Mouse (Mus musculus) neural tube, embryonic 11.5 days (tissue): ENCODE measurements around the gene Sept6. TPM values are rescaled to one million over a fixed set of nuclear protein-coding genes. Genes with fewer than 3 reads are reported as not detected.

ENCODE experiments used
- ATAC-seq: fragments of 200-750 bp; cut with Nextera tagmentation; 2 replicates; pipeline ENCODE4 v1.8.0; 2017; ENCODE audit warnings: moderate number of reproducible peaks, mild to moderate bottlenecking, moderate TSS enrichment, moderate library complexity; ENCODE audit not compliant: insufficient read depth, low FRiP score, low TSS enrichment
- DNase-seq: peaks from one replicate; pipeline ENCODE4 v3.0.0-alpha.2; 2015; ENCODE audit warnings: low spot score
- H3K27ac ChIP-seq: fragments of 300-500 bp; sonication (generic); 2 replicates; pipeline ENCODE4 v1.5.1; 2014; ENCODE audit warnings: low read depth, mild to moderate bottlenecking, low read length
- H3K27me3 ChIP-seq: fragments of 300-500 bp; sonication (generic); 2 replicates; pipeline ENCODE4 v1.6.1; 2014; ENCODE audit warnings: mild to moderate bottlenecking, low read length, mixed read lengths; ENCODE audit not compliant: control insufficient read depth, insufficient read depth
- H3K36me3 ChIP-seq: fragments of 300-500 bp; sonication (generic); 2 replicates; pipeline ENCODE4 v1.6.1; 2014; ENCODE audit warnings: mild to moderate bottlenecking, low read length, moderate library complexity, mixed read lengths; ENCODE audit not compliant: control insufficient read depth, insufficient read depth
- H3K4me1 ChIP-seq: fragments of 300-500 bp; sonication (generic); 2 replicates; pipeline ENCODE4 v1.6.1; 2014; ENCODE audit warnings: low read length, mixed read lengths; ENCODE audit not compliant: control insufficient read depth, insufficient read depth
- H3K4me2 ChIP-seq: fragments of 300-500 bp; sonication (generic); 2 replicates; pipeline ENCODE4 v1.6.1; 2014; ENCODE audit warnings: low read depth, mild to moderate bottlenecking, moderate library complexity
- H3K4me3 ChIP-seq: fragments of 300-500 bp; sonication (generic); 2 replicates; pipeline ENCODE4 v1.5.1; 2014; ENCODE audit warnings: low read depth, low read length
- H3K9ac ChIP-seq: fragments of 300-500 bp; sonication (generic); 2 replicates; pipeline ENCODE4 v1.6.1; 2014; ENCODE audit warnings: mild to moderate bottlenecking, low read length
- H3K9me3 ChIP-seq: fragments of 300-500 bp; sonication (generic); 2 replicates; pipeline ENCODE4 v1.6.1; 2016; ENCODE audit warnings: low read length; ENCODE audit not compliant: control insufficient read depth
- WGBS: fragments of 180-500 bp; shearing (Covaris S2); extraction: QIAGEN DNeasy Blood & Tissue Kit; methylation state at CpG from one replicate; pipeline ENCODE4 v1.1.7; 2014; 5-methylcytosine and 5-hydroxymethylcytosine counted together
- polyA plus RNA-seq: library from polyadenylated mRNA; unstranded; fragments of >200 nt; fragmentation: Nextera tagmentation; extraction: Ambion mirVana; gene quantifications from 2 replicates; pipeline ENCODE4 v1.2.1, GENCODE M21; 2014

The Sept6 gene
- polyA plus RNA-seq = 59.3 and 65.5 TPM in 2 replicates

DNA sequence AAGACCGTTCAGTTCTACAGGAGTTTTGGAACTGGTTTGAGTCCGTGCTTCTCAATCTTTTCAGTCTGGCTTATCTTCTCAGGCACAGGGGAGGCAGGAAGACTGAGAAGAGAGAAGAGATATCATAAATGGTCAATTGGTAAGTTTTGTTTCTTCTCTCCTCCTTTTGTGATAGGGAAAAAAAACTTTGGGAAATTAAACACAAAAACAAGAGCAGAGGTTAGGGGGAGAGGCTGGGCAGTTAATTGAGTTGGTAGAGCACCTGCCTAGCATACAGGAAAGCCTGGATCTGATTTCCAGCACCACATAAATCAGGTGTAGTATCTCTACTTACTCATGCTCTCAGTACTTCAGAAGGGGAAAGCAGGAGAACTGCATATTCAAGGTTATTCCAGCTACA is at the start of gene Sept6:
Gene Sept6, minus strand, starts transcription at position 101 of the 400 bp plus-strand sequence.
- 77% methylated on average over 2 of the region's 2 CpGs for WGBS
- ATAC-seq = no peak
- Histone ChIP-seq H3K9ac (no peak within 1 kb of the TSS), H3K27me3 (no peaks in the 10 kb centered on the region), H3K4me3 (no peak within 1 kb of the TSS), H3K36me3 (no peaks in the 10 kb centered on the region), H3K4me1 (no peaks in the 10 kb centered on the region), H3K4me2 (no peak within 1 kb of the TSS), H3K9me3 (no peaks in the 10 kb centered on the region), H3K27ac (no peak within 1 kb of the TSS)
- DNase-seq = no peak

DNA sequence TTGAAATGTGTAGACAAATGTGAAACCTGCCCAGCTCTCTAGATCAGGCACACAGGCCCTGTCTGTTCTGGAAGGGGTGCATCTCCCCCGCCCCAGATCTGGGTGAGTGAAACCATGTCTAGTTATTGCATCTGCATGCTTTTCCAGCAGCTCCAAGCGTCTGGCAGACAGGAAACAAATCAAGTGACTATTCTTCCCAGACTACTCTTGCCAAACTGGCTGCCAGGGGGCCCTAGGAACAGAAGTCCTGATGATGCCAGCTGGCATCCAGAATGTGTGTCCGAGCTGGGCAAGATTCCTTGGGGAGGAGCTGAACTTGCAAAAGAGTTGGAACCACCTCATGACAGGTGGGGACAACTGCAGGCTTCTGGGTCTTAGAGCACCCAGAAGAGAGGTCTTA is 36.8 kb upstream of the Sept6 start:
- H3K4me2 ChIP-seq = no peak overlapping the region
- H3K4me1 ChIP-seq = no peaks in the 10 kb centered on the region
- no peak overlapping the region for H3K27ac ChIP-seq
- H3K4me3 ChIP-seq = no peak overlapping the region
- 65% methylated on average over 3 of the region's 3 CpGs for WGBS
- no peak for ATAC-seq
- H3K36me3 ChIP-seq = no peaks in the 10 kb centered on the region
- H3K9ac ChIP-seq = no peak overlapping the region
- DNase-seq = no peak
- H3K9me3 ChIP-seq = no peaks in the 10 kb centered on the region
- no peaks in the 10 kb centered on the region for H3K27me3 ChIP-seq

GRCm38 (mm10) chrX:37023652-37024309 is 32.2 kb upstream of the Sept6 start:
- no peak for ATAC-seq
- H3K4me1 ChIP-seq = no peaks in the 10 kb centered on the region
- H3K9me3 ChIP-seq = no peaks in the 10 kb centered on the region
- H3K4me3 ChIP-seq = no peak overlapping the region
- H3K36me3 ChIP-seq = no peaks in the 10 kb centered on the region
- no peak overlapping the region for H3K27ac ChIP-seq
- no peak overlapping the region for H3K4me2 ChIP-seq
- WGBS = 80% methylated on average over 10 of the region's 10 CpGs
- H3K9ac ChIP-seq = no peak overlapping the region
- no peak for DNase-seq
- H3K27me3 ChIP-seq = no peaks in the 10 kb centered on the region

DNA sequence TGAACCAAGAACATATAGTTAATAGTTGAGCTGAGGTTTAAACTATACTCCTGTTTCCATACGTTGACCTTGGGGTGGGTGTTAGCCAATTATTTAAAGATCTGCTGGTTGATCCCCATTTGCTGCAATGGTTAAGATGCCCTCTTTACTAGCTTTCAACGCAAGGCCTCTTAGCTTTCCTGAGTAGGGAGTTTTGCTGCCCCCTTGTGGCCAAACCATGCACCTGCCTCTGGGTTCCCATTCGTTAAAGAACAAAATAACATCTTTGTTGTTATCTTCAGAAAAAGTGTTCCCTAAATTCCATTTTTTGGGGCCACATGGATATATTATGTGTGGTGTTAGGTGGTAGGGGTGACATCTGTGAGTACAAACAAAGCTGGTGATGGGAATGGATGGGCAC is 31.1 kb upstream of the Sept6 start:
- no peaks in the 10 kb centered on the region for H3K36me3 ChIP-seq
- no peak overlapping the region for H3K4me2 ChIP-seq
- H3K27me3 ChIP-seq = no peaks in the 10 kb centered on the region
- no peaks in the 10 kb centered on the region for H3K4me1 ChIP-seq
- DNase-seq (peak; percentile 61), ATAC-seq (no peak)
- no peaks in the 10 kb centered on the region for H3K9me3 ChIP-seq
- H3K9ac ChIP-seq = no peak overlapping the region
- no peak overlapping the region for H3K4me3 ChIP-seq
- 26% methylated on average over 3 of the region's 3 CpGs for WGBS
- H3K27ac ChIP-seq = no peak overlapping the region

DNA sequence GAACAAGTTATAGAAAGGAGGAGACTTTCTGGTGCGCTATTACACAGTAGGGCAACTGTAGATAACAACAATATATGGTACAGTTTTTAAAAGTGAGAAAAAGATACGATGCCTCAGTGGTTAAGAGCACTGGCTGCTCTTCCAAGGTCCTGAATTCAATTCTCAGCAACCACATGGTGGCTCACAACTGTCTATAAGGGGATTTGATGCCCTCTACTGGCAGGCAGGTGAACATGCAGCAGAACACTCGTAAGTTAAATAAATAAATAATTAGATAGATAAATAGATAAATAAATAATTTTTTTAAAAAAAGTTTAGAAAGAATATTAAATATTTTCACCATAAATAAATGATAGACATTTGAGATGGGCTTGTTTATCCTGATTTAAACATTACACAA is 27.5 kb upstream of the Sept6 start:
- Histone ChIP-seq H3K4me1 (no peaks in the 10 kb centered on the region), H3K9me3 (no peaks in the 10 kb centered on the region), H3K36me3 (no peaks in the 10 kb centered on the region), H3K4me2 (no peak overlapping the region), H3K4me3 (no peak overlapping the region), H3K27me3 (no peaks in the 10 kb centered on the region), H3K27ac (no peak overlapping the region), H3K9ac (no peak overlapping the region)
- WGBS = 71% methylated on average over 3 of the region's 3 CpGs
- ATAC-seq (no peak), DNase-seq (no peak)

DNA sequence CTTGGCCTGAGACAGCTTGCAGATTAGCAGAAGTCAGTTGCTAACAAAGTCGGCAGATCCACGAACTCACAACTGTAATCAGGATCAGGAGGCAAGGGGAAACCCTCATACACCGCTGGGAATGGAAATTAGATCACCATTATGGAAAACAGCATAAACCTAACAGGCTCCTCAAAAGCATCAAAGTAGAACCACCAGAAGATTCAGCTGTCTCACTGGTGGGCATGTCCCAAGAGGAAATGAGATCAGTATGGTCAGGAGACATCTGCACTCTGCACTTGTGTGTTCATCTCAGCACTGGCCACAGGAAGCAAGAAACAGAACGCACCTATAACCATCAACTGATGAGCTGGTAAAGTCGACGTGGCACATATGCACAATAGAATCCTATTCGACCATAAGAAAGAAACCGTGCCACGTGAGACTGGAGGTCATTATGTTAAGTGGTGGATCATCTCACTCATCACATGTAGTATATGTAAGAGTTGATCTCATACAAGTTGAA is 26.6 kb upstream of the Sept6 start:
- Histone ChIP-seq H3K9me3 (no peaks in the 10 kb centered on the region), H3K27me3 (no peaks in the 10 kb centered on the region), H3K4me2 (no peak overlapping the region), H3K36me3 (no peaks in the 10 kb centered on the region), H3K4me1 (no peaks in the 10 kb centered on the region), H3K27ac (no peak overlapping the region), H3K4me3 (no peak overlapping the region), H3K9ac (no peak overlapping the region)
- ATAC-seq = no peak
- no peak for DNase-seq
- WGBS = 90% methylated on average over 9 of the region's 9 CpGs

- no peak overlapping the region for H3K4me2 ChIP-seq
- H3K9me3 ChIP-seq = no peaks in the 10 kb centered on the region
- no peak overlapping the region for H3K27ac ChIP-seq
- no peaks in the 10 kb centered on the region for H3K4me1 ChIP-seq
- 72% methylated on average over 5 of the region's 5 CpGs for WGBS
- ATAC-seq = no peak
- no peaks in the 10 kb centered on the region for H3K27me3 ChIP-seq
- H3K4me3 ChIP-seq = no peak overlapping the region
- H3K9ac ChIP-seq = no peak overlapping the region
- H3K36me3 ChIP-seq = no peaks in the 10 kb centered on the region
- DNase-seq = no peak
Measured at GRCm38 (mm10) chrX:37013870-37014269, 22.3 kb upstream of the Sept6 start.

- ATAC-seq (no peak), DNase-seq (no peak)
- H3K9me3 ChIP-seq = no peaks in the 10 kb centered on the region
- no peaks in the 10 kb centered on the region for H3K36me3 ChIP-seq
- H3K4me3 ChIP-seq = no peak overlapping the region
- no peak overlapping the region for H3K4me2 ChIP-seq
- H3K4me1 ChIP-seq = no peaks in the 10 kb centered on the region
- H3K27ac ChIP-seq = no peak overlapping the region
- no peak overlapping the region for H3K9ac ChIP-seq
- WGBS = 88% methylated on average over 4 of the region's 4 CpGs
- no peaks in the 10 kb centered on the region for H3K27me3 ChIP-seq
Measured at GRCm38 (mm10) chrX:36991039-36991438, 555 bp downstream of the Sept6 start.

- WGBS = 24% methylated on average over 7 of the region's 11 CpGs
- Histone ChIP-seq H3K36me3 (no peaks in the 10 kb centered on the region), H3K27ac (0 out of 2 replicates have a peak overlapping the region, but pooled peaks have one; percentile 39), H3K9me3 (no peaks in the 10 kb centered on the region), H3K9ac (peak overlapping the region; percentile 62; the same call in 1 of the 2 replicates), H3K27me3 (no peaks in the 10 kb centered on the region), H3K4me3 (peak overlapping the region; percentile 53), H3K4me1 (no peaks in the 10 kb centered on the region), H3K4me2 (peak overlapping the region; percentile 58)
- ATAC-seq (0 out of 2 replicates have a peak, but pooled peaks have one; percentile 31), DNase-seq (no peak)
Measured at GRCm38 (mm10) chrX:36989752-36990404, 1.7 kb downstream of the Sept6 start.
